Mouse (Mus musculus): ENCODE measurements around the gene Krtap1-5.
A peak's percentile ranks its signal among the peaks of the same experiment; 100 is the strongest.
"Not testable (repeated sequence)": the region's sequence is repeated elsewhere in the genome, so short reads cannot be mapped to it uniquely, and the experiment has no call there.

The Krtap1-5 gene

GRCm38 (mm10) chr11:99580636-99581035, at the start of gene Krtap1-5:
Gene Krtap1-5, minus strand, starts transcription at chr11:99581016.
- DNase-seq (ENCODE audit: low spot score in 2 of 2) = no peak

- DNase-seq (ENCODE audit: low spot score in 2 of 2) = no peak
Measured at GRCm38 (mm10) chr11:99628138-99628537, 47.3 kb upstream of the Krtap1-5 start, which contains the start of gene Krtap4-1. Gene Krtap4-1, minus strand, starts transcription at chr11:99628238.

GRCm38 (mm10) chr11:99620335-99620734, 39.5 kb upstream of the Krtap1-5 start, which contains the start of gene Gm11562:
Gene Gm11562, minus strand, starts transcription at chr11:99620435.
- DNase-seq (ENCODE audit: low spot score in 2 of 2) = no peak

GRCm38 (mm10) chr11:99614796-99615363, 34.1 kb upstream of the Krtap1-5 start, which contains the start of gene Krtap2-4:
Gene Krtap2-4, minus strand, starts transcription at chr11:99614846.
- DNase-seq (ENCODE audit: low spot score in 2 of 2) = no peak

GRCm38 (mm10) chr11:99610089-99610488, 29.3 kb upstream of the Krtap1-5 start, which contains the start of gene Gm11937:
Gene Gm11937, minus strand, starts transcription at chr11:99610189.
- DNase-seq (ENCODE audit: low spot score in 2 of 2) = not testable (repeated sequence)

- DNase-seq (ENCODE audit: low spot score in 2 of 2) = peak in 1 of 2 experiments; percentile 13
Measured at GRCm38 (mm10) chr11:99609126-99609525, 28.3 kb upstream of the Krtap1-5 start.

- not testable (repeated sequence) for DNase-seq (ENCODE audit: low spot score in 2 of 2)
Measured at GRCm38 (mm10) chr11:99603208-99603607, 22.4 kb upstream of the Krtap1-5 start, which contains the start of gene Gm11938. Gene Gm11938, minus strand, starts transcription at chr11:99603308.

GRCm38 (mm10) chr11:99597742-99598141, 16.9 kb upstream of the Krtap1-5 start, which contains the start of gene Krtap9-3:
Gene Krtap9-3, minus strand, starts transcription at chr11:99598105.
- DNase-seq (ENCODE audit: low spot score in 2 of 2) = not testable (repeated sequence)

GRCm38 (mm10) chr11:99590981-99591380, 10.2 kb upstream of the Krtap1-5 start, which contains the start of gene Krtap1-3:
Gene Krtap1-3, minus strand, starts transcription at chr11:99591339.
- no peak for DNase-seq (ENCODE audit: low spot score in 2 of 2)

GRCm38 (mm10) chr11:99585096-99585495, 4.3 kb upstream of the Krtap1-5 start:
- DNase-seq (ENCODE audit: low spot score in 2 of 2) = no peak

- DNase-seq (ENCODE audit: low spot score in 2 of 2) = no peak
Measured at GRCm38 (mm10) chr11:99583245-99583704, 2.5 kb upstream of the Krtap1-5 start, which contains the start of gene Krtap1-4. Gene Krtap1-4, minus strand, starts transcription at chr11:99583654.

- DNase-seq (ENCODE audit: low spot score in 2 of 2) = no peak
Measured at GRCm38 (mm10) chr11:99581564-99581963, 748 bp upstream of the Krtap1-5 start.

GRCm38 (mm10) chr11:99581051-99581450, 235 bp upstream of the Krtap1-5 start:
- no peak for DNase-seq (ENCODE audit: low spot score in 2 of 2)

GRCm38 (mm10) chr11:99574106-99574505, 6.7 kb downstream of the Krtap1-5 start:
- DNase-seq (ENCODE audit: low spot score in 2 of 2) = peak in 1 of 2 experiments; percentile 59

- no peak for DNase-seq (ENCODE audit: low spot score in 2 of 2)
Measured at GRCm38 (mm10) chr11:99573164-99573563, 7.7 kb downstream of the Krtap1-5 start.

- DNase-seq (ENCODE audit: low spot score in 2 of 2) = no peak
Measured at GRCm38 (mm10) chr11:99566530-99566929, 14.3 kb downstream of the Krtap1-5 start, which contains the start of gene Krtap3-1. Gene Krtap3-1, minus strand, starts transcription at chr11:99566630.

GRCm38 (mm10) chr11:99562580-99562979, 18.2 kb downstream of the Krtap1-5 start:
- no peak for DNase-seq (ENCODE audit: low spot score in 2 of 2)

- DNase-seq (ENCODE audit: low spot score in 2 of 2) = no peak
Measured at GRCm38 (mm10) chr11:99559366-99559765, 21.4 kb downstream of the Krtap1-5 start, which contains the start of gene Gm11939. Gene Gm11939, minus strand, starts transcription at chr11:99559466.

- DNase-seq (ENCODE audit: low spot score in 2 of 2) = no peak
Measured at GRCm38 (mm10) chr11:99557976-99558745, 22.7 kb downstream of the Krtap1-5 start.

- no peak for DNase-seq (ENCODE audit: low spot score in 2 of 2)
Measured at GRCm38 (mm10) chr11:99556753-99557152, 24.1 kb downstream of the Krtap1-5 start, which contains the start of gene Krtap3-2. Gene Krtap3-2, minus strand, starts transcription at chr11:99556853.

GRCm38 (mm10) chr11:99556195-99556594, 24.6 kb downstream of the Krtap1-5 start:
- DNase-seq (ENCODE audit: low spot score in 2 of 2) = no peak

- DNase-seq (ENCODE audit: low spot score in 2 of 2) = no peak
Measured at GRCm38 (mm10) chr11:99550765-99551164, 30.1 kb downstream of the Krtap1-5 start, which contains the start of gene Krtap3-3. Gene Krtap3-3, minus strand, starts transcription at chr11:99550865.

Measured in frontal cortex, postnatal 10 days (tissue).